Mouse (Mus musculus): ENCODE data around the gene Crybg3. TPM values are rescaled to one million over a fixed set of nuclear protein-coding genes. Genes with fewer than 3 reads are reported as not detected.

Crybg3 gene
- polyA plus RNA-seq, 1 experiment from 2014 or later, result 1.1 TPM

- Histone ChIP-seq H3K9me3 (replicated peaks; ENCODE audit: control insufficient read depth, low read length) (no peaks in the 10 kb centered on the region), H3K27me3 (ENCODE audit: control insufficient read depth, insufficient read depth, low read depth, low read length) (no peaks in the 10 kb centered on the region), H3K4me3 (ENCODE audit: low read depth, low read length) (no peak overlapping the region), H3K9ac (ENCODE audit: low read depth, low read length) (no peak overlapping the region), H3K36me3 (ENCODE audit: control insufficient read depth, insufficient read depth) (no peaks in the 10 kb centered on the region), H3K4me2 (ENCODE audit: low read depth, low read length) (no peak overlapping the region), H3K27ac (ENCODE audit: low read length) (no peak overlapping the region), H3K4me1 (ENCODE audit: control insufficient read depth, low read depth, low read length) (no peaks in the 10 kb centered on the region)
- ATAC-seq (ENCODE audit: low read depth), result no peak
- WGBS (ENCODE audit: insufficient replicate concordance), result 73% methylated on average over 14 of the region's 15 CpGs
Observed at GRCm38 (mm10) chr16:59549631-59550030, 51.1 kb downstream of the Crybg3 start.

DNA sequence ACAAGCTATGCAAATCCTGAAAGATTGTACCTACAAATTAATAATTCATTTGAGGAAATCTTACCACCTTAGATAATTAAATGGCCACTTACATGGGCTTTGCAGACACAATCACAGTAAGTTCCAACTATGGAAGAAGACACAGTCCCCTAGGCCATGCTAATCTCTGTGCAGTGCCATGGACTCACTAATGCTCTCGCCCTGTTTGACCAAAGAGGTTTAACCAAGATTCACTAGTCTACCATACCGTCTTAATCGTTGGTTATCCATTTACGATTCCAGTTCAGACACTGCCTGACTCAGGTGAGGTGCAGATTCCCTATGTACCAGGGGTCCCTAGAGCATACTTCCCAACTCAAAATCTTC lies 52.2 kb downstream of the Crybg3 start:
- Histone ChIP-seq H3K4me3 (ENCODE audit: low read depth, low read length) (no peak overlapping the region), H3K9ac (ENCODE audit: low read depth, low read length) (no peak overlapping the region), H3K27me3 (ENCODE audit: control insufficient read depth, insufficient read depth, low read depth, low read length) (no peaks in the 10 kb centered on the region), H3K27ac (ENCODE audit: low read length) (no peak overlapping the region), H3K4me2 (ENCODE audit: low read depth, low read length) (no peak overlapping the region), H3K36me3 (ENCODE audit: control insufficient read depth, insufficient read depth) (no peaks in the 10 kb centered on the region), H3K9me3 (replicated peaks; ENCODE audit: control insufficient read depth, low read length) (no peaks in the 10 kb centered on the region), H3K4me1 (ENCODE audit: control insufficient read depth, low read depth, low read length) (no peaks in the 10 kb centered on the region)
- ATAC-seq (ENCODE audit: low read depth), result no peak
- WGBS (ENCODE audit: insufficient replicate concordance), result 81% methylated on average over 4 of the region's 4 CpGs

- Histone ChIP-seq H3K27ac (ENCODE audit: low read length) (no peak overlapping the region), H3K4me3 (ENCODE audit: low read depth, low read length) (no peak overlapping the region), H3K36me3 (ENCODE audit: control insufficient read depth, insufficient read depth) (no peaks in the 10 kb centered on the region), H3K9me3 (replicated peaks; ENCODE audit: control insufficient read depth, low read length) (no peaks in the 10 kb centered on the region), H3K4me1 (ENCODE audit: control insufficient read depth, low read depth, low read length) (no peaks in the 10 kb centered on the region), H3K9ac (ENCODE audit: low read depth, low read length) (no peak overlapping the region), H3K27me3 (ENCODE audit: control insufficient read depth, insufficient read depth, low read depth, low read length) (no peaks in the 10 kb centered on the region), H3K4me2 (ENCODE audit: low read depth, low read length) (no peak overlapping the region)
- no peak for ATAC-seq (ENCODE audit: low read depth)
- WGBS (ENCODE audit: insufficient replicate concordance), result 68% methylated on average over 14 of the region's 14 CpGs
Observed at GRCm38 (mm10) chr16:59547887-59548581, 52.7 kb downstream of the Crybg3 start.

GRCm38 (mm10) chr16:59547466-59547865 lies 53.3 kb downstream of the Crybg3 start:
- Histone ChIP-seq H3K9ac (ENCODE audit: low read depth, low read length) (no peak overlapping the region), H3K27me3 (ENCODE audit: control insufficient read depth, insufficient read depth, low read depth, low read length) (no peaks in the 10 kb centered on the region), H3K36me3 (ENCODE audit: control insufficient read depth, insufficient read depth) (no peaks in the 10 kb centered on the region), H3K9me3 (replicated peaks; ENCODE audit: control insufficient read depth, low read length) (no peaks in the 10 kb centered on the region), H3K4me1 (ENCODE audit: control insufficient read depth, low read depth, low read length) (no peaks in the 10 kb centered on the region), H3K27ac (ENCODE audit: low read length) (no peak overlapping the region), H3K4me2 (ENCODE audit: low read depth, low read length) (no peak overlapping the region), H3K4me3 (ENCODE audit: low read depth, low read length) (no peak overlapping the region)
- 65% methylated on average over 4 of the region's 4 CpGs for WGBS (ENCODE audit: insufficient replicate concordance)
- no peak for ATAC-seq (ENCODE audit: low read depth)

- 73% methylated on average over 2 of the region's 2 CpGs for WGBS (ENCODE audit: insufficient replicate concordance)
- Histone ChIP-seq H3K9ac (ENCODE audit: low read depth, low read length) (no peak overlapping the region), H3K4me2 (ENCODE audit: low read depth, low read length) (no peak overlapping the region), H3K9me3 (replicated peaks; ENCODE audit: control insufficient read depth, low read length) (no peaks in the 10 kb centered on the region), H3K27ac (ENCODE audit: low read length) (no peak overlapping the region), H3K4me1 (ENCODE audit: control insufficient read depth, low read depth, low read length) (no peaks in the 10 kb centered on the region), H3K4me3 (ENCODE audit: low read depth, low read length) (no peak overlapping the region), H3K27me3 (ENCODE audit: control insufficient read depth, insufficient read depth, low read depth, low read length) (no peaks in the 10 kb centered on the region), H3K36me3 (ENCODE audit: control insufficient read depth, insufficient read depth) (no peaks in the 10 kb centered on the region)
- no peak for ATAC-seq (ENCODE audit: low read depth)
Observed at GRCm38 (mm10) chr16:59545360-59545759, 55.4 kb downstream of the Crybg3 start.

GRCm38 (mm10) chr16:59541382-59541781 lies 59.4 kb downstream of the Crybg3 start:
- no peaks in the 10 kb centered on the region for H3K27me3 ChIP-seq (ENCODE audit: control insufficient read depth, insufficient read depth, low read depth, low read length)
- no peak for ATAC-seq (ENCODE audit: low read depth)
- WGBS (ENCODE audit: insufficient replicate concordance), result 64% methylated on average over 4 of the region's 4 CpGs

GRCm38 (mm10) chr16:59540944-59541343 lies 59.8 kb downstream of the Crybg3 start:
- Histone ChIP-seq H3K4me1 (ENCODE audit: control insufficient read depth, low read depth, low read length) (no peaks in the 10 kb centered on the region), H3K36me3 (ENCODE audit: control insufficient read depth, insufficient read depth) (no peaks in the 10 kb centered on the region)
- 73% methylated on average over 3 of the region's 3 CpGs for WGBS (ENCODE audit: insufficient replicate concordance)

More at GRCm38 (mm10) chr16:59541382-59541781, 59.4 kb downstream of the Crybg3 start:
- no peak overlapping the region for H3K27ac ChIP-seq (ENCODE audit: low read length)
- H3K36me3 ChIP-seq (ENCODE audit: control insufficient read depth, insufficient read depth), result no peaks in the 10 kb centered on the region
- no peaks in the 10 kb centered on the region for H3K9me3 ChIP-seq (replicated peaks; ENCODE audit: control insufficient read depth, low read length)
- H3K4me2 ChIP-seq (ENCODE audit: low read depth, low read length), result no peak overlapping the region
- no peak overlapping the region for H3K9ac ChIP-seq (ENCODE audit: low read depth, low read length)
- no peak overlapping the region for H3K4me3 ChIP-seq (ENCODE audit: low read depth, low read length)
- H3K4me1 ChIP-seq (ENCODE audit: control insufficient read depth, low read depth, low read length), result no peaks in the 10 kb centered on the region

DNA sequence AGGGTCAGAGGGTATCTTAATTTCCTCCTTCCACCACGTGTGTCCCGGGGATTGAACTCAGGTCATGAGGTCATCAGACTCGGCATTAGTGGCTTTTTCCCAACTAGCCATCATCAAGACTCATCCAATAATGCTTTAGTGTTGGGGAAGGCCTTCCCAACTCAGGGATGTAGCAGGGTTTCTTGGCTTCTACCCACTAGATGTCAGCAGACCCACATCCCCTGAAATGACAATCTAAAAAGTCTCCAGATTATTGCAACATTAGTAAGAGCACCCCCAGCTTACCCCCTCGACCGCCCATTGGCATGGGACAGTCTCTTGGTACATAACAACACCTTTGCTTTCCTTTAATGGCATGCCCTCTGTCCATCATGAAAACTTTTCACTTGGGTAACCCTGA lies 65.1 kb downstream of the Crybg3 start:
- Histone ChIP-seq H3K4me3 (ENCODE audit: low read depth, low read length) (no peak overlapping the region), H3K27me3 (ENCODE audit: control insufficient read depth, insufficient read depth, low read depth, low read length) (no peaks in the 10 kb centered on the region), H3K27ac (ENCODE audit: low read length) (no peak overlapping the region), H3K4me2 (ENCODE audit: low read depth, low read length) (no peak overlapping the region), H3K9ac (ENCODE audit: low read depth, low read length) (no peak overlapping the region), H3K36me3 (ENCODE audit: control insufficient read depth, insufficient read depth) (no peaks in the 10 kb centered on the region), H3K9me3 (replicated peaks; ENCODE audit: control insufficient read depth, low read length) (no peaks in the 10 kb centered on the region), H3K4me1 (ENCODE audit: control insufficient read depth, low read depth, low read length) (no peaks in the 10 kb centered on the region)
- 62% methylated on average over 5 of the region's 5 CpGs for WGBS (ENCODE audit: insufficient replicate concordance)
- no peak for ATAC-seq (ENCODE audit: low read depth)

More at GRCm38 (mm10) chr16:59540944-59541343, 59.8 kb downstream of the Crybg3 start:
- ATAC-seq (ENCODE audit: low read depth), result no peak
- Histone ChIP-seq H3K27me3 (ENCODE audit: control insufficient read depth, insufficient read depth, low read depth, low read length) (no peaks in the 10 kb centered on the region), H3K4me3 (ENCODE audit: low read depth, low read length) (no peak overlapping the region), H3K4me2 (ENCODE audit: low read depth, low read length) (no peak overlapping the region), H3K9ac (ENCODE audit: low read depth, low read length) (no peak overlapping the region), H3K27ac (ENCODE audit: low read length) (no peak overlapping the region), H3K9me3 (replicated peaks; ENCODE audit: control insufficient read depth, low read length) (no peaks in the 10 kb centered on the region)

DNA sequence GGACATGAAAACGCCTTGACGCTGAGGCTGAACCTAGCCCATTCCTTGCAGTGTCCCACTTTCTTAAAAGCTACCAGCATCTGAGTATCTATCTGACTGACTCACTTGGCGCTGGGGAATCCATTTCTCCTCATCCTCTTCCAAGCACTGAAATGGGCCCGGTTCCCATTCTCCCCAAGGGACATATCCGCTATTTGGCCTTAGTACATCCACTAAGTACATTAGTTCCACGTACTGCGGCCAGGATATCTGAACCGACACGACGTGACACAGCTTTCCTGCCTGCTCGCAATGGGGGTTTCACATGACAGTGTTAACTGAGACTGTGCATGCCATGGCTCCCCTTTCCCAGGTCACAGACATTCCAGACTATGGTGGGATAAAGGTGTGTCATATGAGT lies 66.4 kb downstream of the Crybg3 start:
- Histone ChIP-seq H3K4me3 (ENCODE audit: low read depth, low read length) (no peak overlapping the region), H3K36me3 (ENCODE audit: control insufficient read depth, insufficient read depth) (no peaks in the 10 kb centered on the region), H3K27ac (ENCODE audit: low read length) (no peak overlapping the region), H3K9ac (ENCODE audit: low read depth, low read length) (no peak overlapping the region), H3K9me3 (replicated peaks; ENCODE audit: control insufficient read depth, low read length) (no peaks in the 10 kb centered on the region), H3K4me2 (ENCODE audit: low read depth, low read length) (no peak overlapping the region), H3K27me3 (ENCODE audit: control insufficient read depth, insufficient read depth, low read depth, low read length) (no peaks in the 10 kb centered on the region), H3K4me1 (ENCODE audit: control insufficient read depth, low read depth, low read length) (no peaks in the 10 kb centered on the region)
- no peak for ATAC-seq (ENCODE audit: low read depth)
- WGBS (ENCODE audit: insufficient replicate concordance), result 80% methylated on average over 11 of the region's 11 CpGs

Data from liver, embryonic 16.5 days (tissue).